Mouse (Mus musculus) adipocyte (in vitro differentiated cells): ENCODE data around the gene Slamf8.

Source experiments
- DNase-seq: peaks from one replicate; pipeline ENCODE4 v3.0.0-alpha.2; 2016; ENCODE audit warnings: low spot score

Slamf8 gene

DNA sequence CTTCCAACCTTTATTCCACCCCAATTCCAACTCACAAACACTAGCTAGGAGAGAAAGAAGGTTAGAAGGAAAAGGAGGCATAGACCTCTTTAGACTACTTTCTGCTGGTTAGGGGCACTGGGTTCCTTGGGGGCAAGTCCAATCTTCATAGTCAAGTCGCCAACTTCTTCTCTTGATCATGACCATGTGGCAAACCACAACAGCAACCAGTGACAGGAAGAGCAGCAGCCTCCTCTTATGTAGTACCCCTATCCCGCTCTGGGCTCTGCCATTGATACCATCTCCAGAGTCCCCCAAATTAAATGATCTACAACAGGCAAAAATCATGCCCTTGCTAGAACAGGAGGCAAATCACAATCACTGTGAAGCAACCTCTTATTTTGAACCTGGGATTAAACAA lies 3.6 kb upstream of the Slamf8 start:
- DNase-seq: no peak

DNA sequence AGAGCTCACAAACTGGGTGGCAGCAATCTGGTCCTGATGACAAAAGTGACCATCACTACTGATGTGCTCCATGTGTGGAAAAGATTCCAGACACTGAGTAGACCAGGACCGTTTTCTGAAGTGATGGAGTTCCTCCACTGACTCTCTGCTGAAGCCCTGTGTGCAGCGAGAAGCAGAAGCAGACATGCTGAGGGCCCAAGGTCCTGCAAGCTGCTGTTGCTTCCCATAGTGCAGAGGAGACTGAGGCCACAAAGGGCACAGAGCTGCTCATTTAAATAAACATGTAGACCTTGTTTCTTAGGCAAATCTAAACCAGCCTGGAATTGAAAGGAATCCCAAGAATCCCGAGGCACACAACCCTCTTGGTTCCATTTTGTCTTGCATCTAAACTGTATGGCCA lies 3.0 kb upstream of the Slamf8 start:
- DNase-seq: no peak

DNA sequence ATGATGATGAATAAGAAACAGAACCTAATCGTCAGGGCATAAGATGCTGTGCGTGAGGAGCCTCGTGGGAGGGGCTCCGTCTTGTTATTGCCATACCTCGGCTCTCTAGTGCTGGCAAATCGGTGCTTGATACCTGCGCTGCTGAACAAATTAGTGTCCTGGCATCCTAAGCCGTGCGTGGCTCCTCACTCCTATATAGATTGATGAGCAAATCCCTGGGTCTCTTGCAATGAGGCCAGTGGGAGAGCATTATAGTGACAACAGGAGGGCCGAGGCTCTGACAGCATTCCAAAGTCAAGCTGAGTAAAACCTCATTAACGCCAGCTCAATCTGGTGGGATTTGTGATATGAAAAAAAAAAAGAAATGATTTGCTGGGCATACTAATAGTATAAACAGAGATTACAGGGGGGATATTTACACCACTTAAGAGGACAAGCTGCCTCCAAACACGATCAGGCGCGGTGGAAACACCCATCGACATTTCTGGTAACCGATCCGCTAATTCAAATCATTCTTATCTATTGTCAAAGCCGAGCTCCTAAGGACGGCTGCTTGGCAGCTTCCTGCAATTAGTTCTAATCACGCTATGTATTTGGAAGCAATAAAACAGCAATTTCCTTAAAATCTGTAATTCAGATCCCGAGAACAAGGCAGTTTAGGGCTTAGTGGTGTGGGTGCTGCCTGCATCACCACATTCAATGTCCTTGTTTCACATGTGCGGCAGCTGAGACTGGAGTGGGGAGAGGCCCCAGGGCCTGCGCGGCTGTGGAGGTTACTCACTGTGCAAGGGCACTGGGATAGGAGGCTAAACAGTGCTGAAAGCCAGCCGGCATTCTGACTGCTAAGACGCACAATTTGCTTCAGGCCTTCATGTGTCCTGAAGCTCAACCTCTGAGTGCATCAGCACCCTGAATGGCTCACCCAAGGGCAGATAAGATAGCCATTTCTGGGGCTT lies 4.5 kb downstream of the Slamf8 start:
- no peak for DNase-seq

DNA sequence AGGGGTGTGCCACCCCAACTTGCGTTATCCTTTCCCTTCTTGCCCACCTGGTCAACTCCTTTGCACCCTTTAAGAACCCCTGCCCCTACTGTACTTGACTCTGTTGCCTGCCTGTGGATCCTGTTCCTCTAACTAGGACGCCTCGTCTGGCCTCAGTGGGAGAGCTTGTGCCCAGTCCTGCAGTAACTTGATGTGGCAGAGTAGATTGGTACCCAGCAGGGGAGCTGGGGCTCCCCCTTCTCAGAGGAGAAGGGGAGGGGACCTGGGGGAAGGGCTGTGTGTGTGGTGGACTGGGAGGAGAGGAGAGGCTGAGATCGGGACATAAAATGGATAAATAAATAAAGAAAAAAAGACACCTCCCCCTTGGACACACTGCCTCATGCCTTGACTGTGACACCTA lies 5.3 kb downstream of the Slamf8 start:
- no peak for DNase-seq

DNA sequence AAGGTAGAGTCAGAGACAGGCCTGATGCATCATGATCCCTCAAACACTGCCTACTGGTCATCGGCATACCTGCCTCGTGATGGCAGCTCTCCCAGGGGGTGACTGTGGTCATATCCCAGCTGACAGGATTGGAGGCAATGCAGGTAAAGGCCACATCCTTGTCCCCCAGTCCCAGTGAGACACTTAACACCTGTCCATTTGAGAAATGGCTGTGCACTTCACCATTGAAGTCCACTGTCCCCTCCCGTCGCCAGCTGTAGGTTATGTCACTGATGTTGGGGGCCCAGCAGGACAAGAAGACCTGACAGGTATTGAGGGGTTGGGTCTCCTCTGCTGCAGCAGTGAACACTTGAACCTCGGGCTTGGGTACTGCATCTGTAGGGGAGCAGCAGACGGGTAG lies 6.1 kb downstream of the Slamf8 start:
- DNase-seq: no peak

DNA sequence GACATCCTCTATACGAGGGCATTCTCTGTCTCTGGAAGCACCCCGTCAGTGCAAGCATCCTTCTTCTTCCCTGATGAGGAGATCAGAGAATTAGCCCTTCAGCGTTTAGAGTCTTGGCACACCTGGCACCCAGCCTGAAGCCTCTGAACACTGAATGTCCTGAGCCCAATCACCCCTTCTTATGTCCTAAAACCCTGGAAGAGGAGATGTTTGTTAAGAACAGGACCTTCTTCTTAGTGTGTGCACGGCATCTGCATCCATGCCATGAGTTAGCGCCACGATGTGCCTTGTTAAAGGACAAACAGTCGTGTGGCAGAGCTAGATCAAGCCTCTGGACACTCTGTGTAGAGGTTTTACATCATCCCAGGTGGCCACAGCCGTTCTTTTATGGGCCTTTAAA lies 7.9 kb downstream of the Slamf8 start:
- no peak for DNase-seq

DNA sequence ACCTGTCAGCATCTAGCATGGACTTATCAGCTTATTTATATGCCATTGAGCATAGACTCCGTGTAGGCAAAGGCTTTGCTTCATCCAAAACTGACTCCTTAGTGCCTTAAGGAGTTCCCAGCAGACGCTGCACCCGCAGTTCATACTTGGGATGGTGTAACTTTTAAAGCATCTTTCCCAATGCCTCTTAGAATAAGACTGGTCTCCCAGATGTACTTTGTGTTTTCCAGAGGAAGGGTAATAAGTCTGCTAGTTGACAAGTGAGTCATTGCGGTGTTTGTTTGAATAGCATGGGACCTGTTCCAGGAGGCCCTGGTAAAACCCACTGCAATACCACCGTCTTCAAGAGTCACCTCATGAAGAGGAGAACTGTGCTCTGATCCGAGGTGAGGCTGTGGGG lies 10.3 kb downstream of the Slamf8 start:
- peak; percentile 41 for DNase-seq

DNA sequence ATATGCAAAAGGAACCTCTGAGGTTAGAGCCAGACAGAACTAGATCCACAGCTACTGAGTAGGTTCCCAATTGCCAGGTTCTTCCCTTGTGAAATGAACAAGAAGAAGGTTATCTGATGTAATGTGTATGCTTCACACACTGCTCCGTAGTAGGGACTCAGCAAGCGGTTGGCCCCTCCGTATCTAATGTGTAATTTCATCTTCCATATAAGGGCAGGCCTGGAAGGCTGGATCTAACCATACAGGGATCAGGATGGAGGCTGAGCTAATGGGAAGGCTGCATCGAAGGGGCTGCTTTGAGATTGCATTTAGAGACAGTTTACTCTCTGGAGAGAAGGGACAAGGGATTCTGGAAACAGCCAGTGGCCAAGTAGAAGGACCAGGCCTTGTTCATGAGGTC lies 22.6 kb downstream of the Slamf8 start:
- no peak for DNase-seq

DNA sequence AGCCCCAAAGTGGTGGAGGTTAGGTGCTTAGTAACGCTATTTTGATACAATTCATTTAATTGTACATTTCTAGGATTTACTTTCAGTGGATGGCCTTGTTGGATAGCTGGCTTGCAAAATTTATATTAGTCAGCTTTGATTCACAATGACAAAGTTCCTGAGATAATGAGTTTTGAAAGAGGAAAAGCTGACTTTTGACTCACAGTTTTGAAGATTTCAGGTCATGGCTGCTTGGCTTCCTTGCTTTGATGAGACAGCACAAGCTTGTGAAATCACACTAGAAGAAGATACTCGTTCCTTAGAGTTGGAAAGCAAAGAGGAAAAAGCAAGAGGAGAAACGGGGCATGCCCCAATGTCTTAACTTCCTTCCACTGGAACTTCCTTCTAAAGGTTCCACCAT lies 24.2 kb downstream of the Slamf8 start:
- no peak for DNase-seq

DNA sequence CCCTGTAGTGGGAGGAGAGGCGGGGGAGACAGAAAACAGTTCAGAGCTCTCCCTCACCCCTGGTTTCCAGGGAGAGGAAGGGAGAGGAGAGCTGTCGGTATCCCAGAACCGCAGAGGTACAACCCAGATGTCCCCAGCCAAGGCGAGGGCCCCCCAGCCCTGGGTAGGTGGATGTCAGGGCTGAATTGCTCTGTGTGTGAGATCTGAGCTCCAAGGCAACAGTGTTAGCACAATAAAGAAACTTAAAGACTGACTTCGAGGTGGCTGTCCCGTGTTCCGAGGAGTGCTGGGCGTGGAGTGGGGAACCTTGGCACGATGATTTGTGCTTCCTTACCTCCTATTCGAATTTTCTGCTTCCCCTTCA lies 26.9 kb downstream of the Slamf8 start:
- no peak for DNase-seq

DNA sequence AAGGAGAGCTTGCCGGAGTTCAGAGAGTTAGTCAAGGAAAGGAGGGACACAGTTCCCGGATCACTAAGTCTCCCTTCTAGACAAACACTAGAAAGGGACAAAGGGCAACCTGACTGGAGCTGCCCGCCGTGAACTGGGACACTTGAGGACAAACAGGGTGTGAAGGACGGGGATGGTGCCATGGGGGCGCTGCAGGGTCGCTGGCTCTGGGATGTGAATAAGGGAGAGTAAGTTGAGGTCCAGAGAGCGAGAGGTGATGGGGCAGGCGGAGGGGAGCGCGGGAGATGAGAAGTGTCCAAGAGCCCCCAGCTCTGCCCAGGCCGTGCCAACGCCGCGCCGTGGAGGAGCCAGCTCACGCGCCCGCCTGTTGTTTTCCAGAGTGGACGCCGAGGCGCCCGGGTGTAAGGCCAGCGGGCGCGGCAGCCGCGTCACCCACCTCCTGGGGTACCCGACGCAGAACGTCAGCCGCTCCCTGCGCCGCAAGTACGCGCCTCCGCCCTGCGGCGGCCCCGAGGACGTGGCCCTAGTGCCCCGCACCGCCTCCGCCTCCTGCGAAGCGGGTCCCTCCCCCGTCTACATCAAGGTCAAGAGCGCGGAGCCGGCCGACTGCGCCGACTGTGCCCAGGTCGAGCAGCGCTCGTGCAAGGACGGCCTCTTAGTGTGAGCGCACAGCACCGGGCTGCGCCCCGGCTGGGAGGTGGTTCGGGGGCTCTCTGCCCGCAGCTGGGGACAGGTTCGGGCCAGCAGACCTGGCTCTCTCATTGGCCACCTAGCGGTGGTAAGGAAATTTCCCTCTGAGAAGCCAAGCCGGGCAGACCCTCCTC lies 27.5 kb downstream of the Slamf8 start:
- DNase-seq: no peak

DNA sequence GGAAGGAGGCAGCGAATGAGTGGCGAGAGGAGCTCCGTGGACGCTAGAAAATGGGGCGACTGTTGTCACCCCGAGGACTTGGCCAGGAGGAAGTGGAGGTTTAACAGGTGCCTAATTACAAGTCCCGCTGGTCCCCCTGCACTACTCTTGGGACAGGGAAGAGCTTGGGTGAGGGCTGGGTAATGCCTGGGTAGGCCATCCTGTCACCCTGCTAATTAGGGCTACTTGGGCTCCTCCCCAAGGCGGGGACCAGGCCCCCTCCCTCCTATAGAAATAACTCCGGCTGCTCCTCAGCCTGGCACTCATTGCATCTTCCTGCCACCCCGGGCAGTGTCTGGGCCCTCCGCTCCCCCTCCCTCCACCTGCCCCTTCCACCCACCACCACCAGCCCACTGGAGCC lies 34.7 kb downstream of the Slamf8 start, which contains the start of gene Vsig8:
Gene Vsig8, plus strand, starts transcription at position 301 of the 400 bp plus-strand sequence.
- no peak for DNase-seq

DNA sequence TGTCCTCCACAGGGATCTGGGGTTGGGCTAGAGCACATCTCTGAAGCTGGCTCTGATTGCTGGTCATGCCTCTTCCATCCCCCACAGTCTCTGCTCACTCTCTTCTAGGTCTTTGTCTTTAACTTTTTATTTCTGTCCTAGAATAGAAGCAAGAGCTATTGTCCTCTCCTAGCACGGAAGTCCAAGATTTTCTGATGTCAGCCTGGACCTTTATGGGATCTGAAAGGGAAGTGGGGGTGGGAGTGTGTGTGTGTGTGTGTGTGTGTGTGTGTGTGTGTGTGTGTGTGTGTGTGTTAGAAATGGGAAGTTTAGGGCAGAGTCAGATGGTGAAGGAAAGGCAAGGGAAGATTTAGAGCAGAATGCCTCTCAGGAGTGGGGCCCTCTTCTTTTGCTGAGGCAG lies 37.7 kb downstream of the Slamf8 start:
- DNase-seq: no peak

DNA sequence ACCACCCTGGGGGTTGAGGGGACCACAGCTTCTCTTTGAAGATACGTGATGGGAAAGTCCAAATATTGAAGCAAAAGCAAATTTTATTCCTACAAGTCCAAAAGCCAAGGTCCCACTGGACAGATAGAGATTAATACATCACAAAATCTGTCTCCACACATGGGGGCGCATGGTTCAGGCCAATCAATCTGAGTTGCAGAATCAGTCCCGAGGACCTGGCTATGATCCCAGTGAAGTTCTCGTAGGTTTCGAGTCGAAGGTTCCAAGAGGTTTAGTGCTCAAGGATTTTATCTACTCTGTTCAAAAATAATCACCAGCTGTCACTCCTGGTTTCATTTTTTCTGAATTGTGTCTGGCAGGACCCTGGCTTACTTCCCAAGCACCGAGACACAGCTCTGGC lies 39.4 kb downstream of the Slamf8 start:
- no peak for DNase-seq

DNA sequence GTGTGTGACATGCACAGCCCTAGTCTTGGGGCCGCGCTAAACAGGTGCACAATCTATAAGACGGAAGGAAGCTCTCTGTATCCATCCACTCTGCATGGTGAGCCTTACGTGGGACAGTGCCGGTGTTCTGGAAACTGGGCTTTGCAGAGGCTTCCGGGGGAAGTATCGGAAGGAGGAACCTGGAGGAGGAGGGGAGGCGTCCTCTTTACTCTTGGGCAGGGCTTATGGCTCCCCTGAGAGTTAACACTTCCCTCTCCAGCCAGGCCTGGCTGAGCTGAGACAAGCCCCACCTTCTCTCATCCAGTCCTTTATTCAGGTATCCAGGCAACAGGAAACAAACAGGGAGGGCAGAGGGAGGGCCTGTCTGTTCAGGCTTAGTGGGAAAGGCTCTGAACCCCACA lies 39.8 kb downstream of the Slamf8 start:
- DNase-seq: no peak

DNA sequence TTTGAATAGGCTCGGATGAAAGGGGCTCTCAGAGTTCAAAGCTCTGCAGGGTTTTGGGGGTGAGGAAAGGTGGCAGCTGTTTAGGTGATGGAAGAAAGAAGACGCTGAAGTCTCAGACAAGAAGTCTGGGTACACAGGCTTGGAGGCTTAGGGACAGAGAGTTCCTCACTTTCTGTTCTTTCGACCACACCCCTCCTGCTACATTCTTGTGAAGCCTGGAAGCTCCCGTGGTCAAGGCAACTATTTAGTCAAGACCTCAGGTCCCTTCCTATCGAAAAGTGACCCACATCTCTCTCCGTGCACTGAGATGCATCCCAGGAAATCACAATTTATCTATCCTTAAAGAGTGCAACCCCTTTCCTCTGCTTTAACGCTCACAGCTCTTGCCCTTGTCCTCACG lies 40.7 kb downstream of the Slamf8 start:
- no peak for DNase-seq

DNA sequence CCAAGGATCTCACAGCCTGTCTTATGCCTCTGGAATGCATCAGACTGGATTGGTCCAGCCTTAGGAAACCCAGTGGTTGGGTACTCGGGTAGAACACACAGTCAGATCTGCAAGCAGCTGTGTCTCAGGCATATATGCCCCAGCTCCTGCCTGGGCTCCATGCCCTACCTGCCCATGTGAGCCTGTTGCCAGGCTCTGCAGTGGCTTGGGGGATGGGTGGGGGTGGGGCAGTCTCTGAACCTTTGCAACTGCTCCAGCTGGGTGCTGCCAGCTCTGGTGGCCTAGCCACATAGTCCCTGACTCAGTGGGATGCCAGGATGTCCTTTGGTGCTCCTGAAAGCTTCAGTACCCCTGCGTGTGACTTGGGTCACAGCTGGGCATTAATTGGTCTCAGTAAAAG lies 41.1 kb downstream of the Slamf8 start:
- DNase-seq: no peak

DNA sequence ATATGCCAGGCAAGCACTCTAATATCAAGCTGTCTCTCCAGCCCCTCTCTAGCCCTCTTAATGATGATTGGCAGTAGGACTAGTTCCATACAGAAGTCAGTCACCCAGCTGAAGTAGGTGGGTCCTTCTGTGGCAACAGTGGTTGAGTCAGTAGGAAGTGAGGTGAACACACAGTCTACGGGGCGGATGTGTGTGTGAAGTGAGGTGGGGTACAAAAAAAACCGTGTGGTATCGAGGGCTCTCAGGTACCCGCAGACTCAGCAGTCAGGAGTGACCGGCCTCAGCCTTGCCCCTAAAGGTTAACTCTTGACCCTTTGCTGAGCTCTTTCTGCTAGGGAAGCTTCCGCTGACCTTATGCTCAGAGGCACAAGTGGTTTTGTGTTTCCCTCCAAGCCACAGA lies 41.9 kb downstream of the Slamf8 start:
- DNase-seq: no peak

DNA sequence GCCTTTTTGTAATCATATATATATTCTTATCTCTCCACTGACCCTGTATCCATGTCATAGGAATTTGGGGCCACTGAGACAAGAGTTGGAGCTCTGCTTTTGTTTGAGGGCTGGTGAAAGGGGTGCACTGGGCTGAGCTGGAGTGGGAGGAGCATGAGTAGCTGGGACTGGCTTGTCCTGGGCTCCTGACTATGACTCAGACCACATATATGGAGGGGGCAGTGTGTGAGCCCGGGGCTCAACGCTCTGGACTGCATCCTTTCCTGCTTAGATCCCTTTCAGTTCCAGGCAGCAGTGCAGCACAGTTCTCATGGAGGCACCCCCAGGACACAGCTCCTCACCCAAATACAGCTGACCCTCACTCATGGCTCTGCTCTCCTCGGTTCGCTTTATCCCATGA lies 44.3 kb downstream of the Slamf8 start:
- no peak for DNase-seq

DNA sequence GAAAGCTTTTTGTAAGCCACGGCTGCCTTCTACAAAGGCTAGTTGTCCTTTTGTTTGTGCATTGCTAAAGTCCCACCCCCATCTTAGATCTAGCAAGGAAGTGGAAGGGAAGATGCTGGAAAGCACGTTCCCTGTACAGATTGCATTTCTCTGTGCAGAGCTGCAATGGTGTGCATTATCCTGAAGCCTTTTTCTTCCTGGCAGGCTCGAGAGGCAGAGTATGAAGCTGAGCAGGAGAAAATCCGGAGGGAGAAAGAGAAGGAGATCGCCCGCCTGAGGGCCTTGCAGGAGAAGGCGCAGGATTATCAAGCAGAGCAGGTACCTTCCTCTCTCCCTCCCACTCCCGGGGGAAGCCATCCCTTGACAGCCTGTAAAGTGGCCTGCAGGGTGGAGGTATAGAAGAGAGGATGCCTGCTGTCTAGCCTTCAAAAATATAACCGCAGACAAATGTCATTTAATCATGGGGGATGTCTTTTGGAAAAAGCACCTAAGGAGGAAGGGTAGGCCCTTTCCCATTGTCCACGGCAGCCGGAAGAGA lies 50.0 kb downstream of the Slamf8 start:
- no peak for DNase-seq

DNA sequence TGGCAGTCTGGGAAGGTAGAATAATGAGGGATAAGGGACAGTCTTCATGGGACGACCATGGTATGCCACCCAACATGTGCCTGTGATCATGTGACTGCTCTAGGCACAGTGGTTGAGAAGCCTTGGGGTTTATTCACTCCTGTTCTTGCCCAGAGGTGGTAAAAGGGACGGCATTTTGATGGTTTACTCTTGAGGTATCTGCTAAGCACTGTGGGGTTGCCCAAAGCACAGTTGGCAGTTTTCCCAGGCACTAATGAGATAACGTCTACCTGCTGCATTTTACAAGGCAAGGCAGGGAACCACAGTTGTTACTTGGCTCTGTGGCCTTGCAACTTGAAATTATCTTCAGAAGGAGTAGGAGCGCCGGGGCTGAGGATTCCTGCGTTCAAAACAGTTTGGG lies 50.5 kb downstream of the Slamf8 start:
- DNase-seq: no peak

DNA sequence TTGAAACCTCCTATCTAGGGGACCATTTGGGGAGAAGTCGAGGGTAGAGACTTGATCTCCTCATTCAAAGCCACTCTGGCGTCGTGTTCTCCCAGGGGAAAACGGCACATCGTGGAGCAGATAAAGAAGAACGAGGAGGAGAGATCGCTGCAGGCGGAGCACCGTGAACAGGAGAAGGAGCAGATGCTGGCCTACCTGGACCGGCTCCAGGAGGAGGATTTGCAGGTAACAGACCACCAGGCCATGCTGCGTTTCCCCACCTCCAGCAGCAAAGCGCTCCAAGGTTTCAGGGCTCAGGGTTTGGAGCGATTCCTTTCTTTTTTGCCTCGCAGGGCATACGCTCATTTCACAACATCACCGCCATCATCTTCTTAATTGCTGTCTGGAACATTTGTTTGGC lies 55.3 kb downstream of the Slamf8 start:
- no peak for DNase-seq

DNA sequence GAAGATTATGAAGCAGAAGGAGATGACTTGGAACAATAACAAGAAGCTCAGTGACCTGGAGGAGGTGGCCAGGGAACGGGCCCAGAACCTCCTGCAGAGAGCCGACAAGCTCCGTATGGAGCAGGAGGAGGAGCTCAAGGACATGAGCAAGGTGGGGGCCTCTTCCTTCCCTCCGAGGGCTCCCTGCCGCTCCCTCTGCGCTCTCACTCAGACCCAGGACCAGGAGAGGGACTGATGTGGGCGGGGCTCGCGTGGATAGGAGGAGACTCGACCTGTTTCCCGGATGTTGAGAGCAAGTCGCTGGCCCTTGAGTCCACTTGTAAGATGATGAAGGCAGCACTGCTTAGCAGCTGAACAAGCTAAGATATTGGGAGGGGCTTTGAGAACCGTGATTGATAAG lies 57.8 kb downstream of the Slamf8 start:
- DNase-seq: no peak
